Mouse (Mus musculus) MEL (cell line): ENCODE measurements around the gene Gm38392. TPM values are rescaled to one million over a fixed set of nuclear protein-coding genes. Genes with fewer than 3 reads are reported as not detected.
A peak's percentile ranks its signal among the peaks of the same experiment; 100 is the strongest.

ENCODE experiments used
- DNase-seq: peaks from one replicate; pipeline ENCODE4 v3.0.0; 2011; ENCODE audit warnings: low read depth, low spot score
- H3K27ac ChIP-seq: 2 replicates; pipeline ENCODE4 v1.5.1; 2012; ENCODE audit warnings: low read depth, mild to moderate bottlenecking, control low read depth, low read length, moderate library complexity; ENCODE audit not compliant: control insufficient read depth
- H3K27me3 ChIP-seq, 2 experiments: fragments of 150-350 bp in 1 of 2; sonication (generic) in 1 of 2; 2 replicates each; pipeline ENCODE4 v1.6.1; 2012; ENCODE audit warnings: low read length in 2 of 2, mild to moderate bottlenecking in 2 of 2, improper control_type of control experiment in 1 of 2, moderate library complexity in 1 of 2; ENCODE audit not compliant: insufficient read depth in 2 of 2, control insufficient read depth in 1 of 2
- H3K36me3 ChIP-seq, 2 experiments: 2 replicates each; pipeline ENCODE4 v1.6.1; 2012 to 2014; ENCODE audit warnings: low read length in 2 of 2, improper control_type of control experiment in 1 of 2, inconsistent platforms in 1 of 2, mild to moderate bottlenecking in 1 of 2; ENCODE audit not compliant: insufficient read depth in 2 of 2, control insufficient read depth in 1 of 2
- H3K4me1 ChIP-seq, 2 experiments: fragments of 150-350 bp in 1 of 2; sonication (generic) in 1 of 2; 2 replicates each; pipeline ENCODE4 v1.6.1; 2012; ENCODE audit warnings: low read length in 2 of 2, improper control_type of control experiment in 1 of 2, mild to moderate bottlenecking in 1 of 2; ENCODE audit not compliant: insufficient read depth in 2 of 2, control insufficient read depth in 1 of 2
- H3K4me3 ChIP-seq, 2 experiments: fragments of 150-350 bp in 1 of 2; sonication (generic) in 1 of 2; 2 replicates each; pipeline ENCODE4 v1.5.1; 2012; ENCODE audit warnings: low read depth in 2 of 2, low read length in 2 of 2, mild to moderate bottlenecking in 2 of 2, moderate library complexity in 2 of 2, control low read depth in 1 of 2, improper control_type of control experiment in 1 of 2; ENCODE audit not compliant: control insufficient read depth in 1 of 2, insufficient read depth in 1 of 2
- H3K79me2 ChIP-seq: 2 replicates; pipeline ENCODE4 v1.6.1; 2012; ENCODE audit warnings: mild to moderate bottlenecking, low read length, moderate library complexity; ENCODE audit not compliant: control insufficient read depth, poor library complexity, insufficient read depth
- H3K9ac ChIP-seq: 2 replicates; pipeline ENCODE4 v1.6.1; 2012; ENCODE audit warnings: low read depth, mild to moderate bottlenecking, control low read depth, low read length, moderate library complexity; ENCODE audit not compliant: control insufficient read depth, poor library complexity, severe bottlenecking
- H3K9me3 ChIP-seq: fragments of 150-350 bp; sonication (generic); replicated peaks from 2 replicates; pipeline ENCODE4 v1.6.1; 2012; ENCODE audit warnings: mild to moderate bottlenecking, low read length, improper control_type of control experiment, moderate library complexity; ENCODE audit not compliant: insufficient read depth
- BHLHE40 ChIP-seq: IDR thresholded peaks from 2 replicates; pipeline ENCODE4 v1.6.1; 2012; ENCODE audit warnings: low read depth, mild to moderate bottlenecking, inconsistent platforms, low read length, improper control_type of control experiment, borderline replicate concordance
- CHD1 ChIP-seq: IDR thresholded peaks from 2 replicates; pipeline ENCODE4 v1.6.1; 2012; ENCODE audit warnings: low read depth, mild to moderate bottlenecking, inconsistent platforms, low read length, improper control_type of control experiment
- CTCF ChIP-seq, 3 experiments: IDR thresholded peaks in 2 of 3; conservative IDR thresholded peaks in 1 of 3; 2 replicates each; pipeline ENCODE4 v1.5.1; 2011 to 2012; ENCODE audit warnings: low read length in 3 of 3, low read depth in 2 of 3, mild to moderate bottlenecking in 2 of 3, improper control_type of control experiment in 1 of 3, inconsistent platforms in 1 of 3, mixed read lengths in 1 of 3, moderate library complexity in 1 of 3; ENCODE audit not compliant: control insufficient read depth in 1 of 3, insufficient read depth in 1 of 3, poor library complexity in 1 of 3, severe bottlenecking in 1 of 3
- GABPA ChIP-seq: IDR thresholded peaks from 2 replicates; pipeline ENCODE4 v1.6.1; 2012; ENCODE audit warnings: low read depth, mild to moderate bottlenecking, inconsistent platforms, low read length, improper control_type of control experiment, moderate library complexity
- GATA1 ChIP-seq: IDR thresholded peaks from 2 replicates; pipeline ENCODE4 v1.6.1; 2011; ENCODE audit warnings: low read depth, low read length, improper control_type of control experiment
- HCFC1 ChIP-seq: IDR thresholded peaks from 2 replicates; pipeline ENCODE4 v1.6.1; 2012; ENCODE audit warnings: low read depth, mild to moderate bottlenecking, inconsistent platforms, low read length, improper control_type of control experiment, moderate library complexity
- JUND ChIP-seq: IDR thresholded peaks from 2 replicates; pipeline ENCODE4 v1.6.1; 2011; ENCODE audit warnings: low read depth, mild to moderate bottlenecking, improper control_type of control experiment, low read length
- MAX ChIP-seq: IDR thresholded peaks from 2 replicates; pipeline ENCODE4 v1.6.1; 2011; ENCODE audit warnings: low read length, improper control_type of control experiment
- MAZ ChIP-seq: IDR thresholded peaks from 2 replicates; pipeline ENCODE4 v1.6.1; 2012; ENCODE audit warnings: low read depth, mild to moderate bottlenecking, inconsistent platforms, low read length, improper control_type of control experiment
- NRF1 ChIP-seq: IDR thresholded peaks from 2 replicates; pipeline ENCODE4 v1.6.1; 2014; ENCODE audit warnings: low read depth, mild to moderate bottlenecking, inconsistent platforms, low read length, improper control_type of control experiment, moderate library complexity; ENCODE audit not compliant: poor library complexity, insufficient read depth, severe bottlenecking
- POLR2A ChIP-seq, 2 experiments: IDR thresholded peaks; 2 replicates each; pipeline ENCODE4 v1.6.1; 2011 to 2012; ENCODE audit warnings: low read length in 2 of 2, mild to moderate bottlenecking in 2 of 2, control low read depth in 1 of 2, improper control_type of control experiment in 1 of 2, low read depth in 1 of 2, moderate library complexity in 1 of 2; ENCODE audit not compliant: control insufficient read depth in 1 of 2, insufficient read depth in 1 of 2, poor library complexity in 1 of 2
- RAD21 ChIP-seq: IDR thresholded peaks from 2 replicates; pipeline ENCODE4 v1.6.1; 2011; ENCODE audit warnings: mild to moderate bottlenecking, low read depth, low read length, improper control_type of control experiment
- SMC3 ChIP-seq: IDR thresholded peaks from 2 replicates; pipeline ENCODE4 v1.6.1; 2011; ENCODE audit warnings: low read depth, low read length, improper control_type of control experiment
- TAL1 ChIP-seq: IDR thresholded peaks from 2 replicates; pipeline ENCODE4 v1.6.1; 2012; ENCODE audit warnings: mild to moderate bottlenecking, inconsistent platforms, low read length, moderate library complexity, mixed read lengths
- ZC3H11A ChIP-seq: IDR thresholded peaks from 2 replicates; pipeline ENCODE4 v1.6.1; 2012; ENCODE audit warnings: low read depth, mild to moderate bottlenecking, inconsistent platforms, low read length, improper control_type of control experiment
- polyA plus RNA-seq, 2 experiments: library from polyadenylated mRNA; stranded (reverse) in 1 of 2; unstranded in 1 of 2; fragments of >175 nt in 1 of 2; fragments of >200 nt in 1 of 2; gene quantifications; 2 replicates each; pipeline versions ENCODE4 v1.2.1 to v1.2.4; 2012; ENCODE audit warnings: low replicate concordance in 2 of 2, low read depth in 1 of 2; ENCODE audit not compliant: insufficient read length in 2 of 2, insufficient read depth in 1 of 2, missing spikeins in 1 of 2
- total RNA-seq: library from RNA; depleted of rRNA; stranded (reverse); fragments of 300-350 nt; gene quantifications from 2 replicates; pipeline ENCODE4 v1.2.3, GENCODE M21; 2012

Gm38392 gene
- total and polyA plus RNA-seq, 3 experiments, result 0.69 to 0.84 TPM; not detected in 1

DNA sequence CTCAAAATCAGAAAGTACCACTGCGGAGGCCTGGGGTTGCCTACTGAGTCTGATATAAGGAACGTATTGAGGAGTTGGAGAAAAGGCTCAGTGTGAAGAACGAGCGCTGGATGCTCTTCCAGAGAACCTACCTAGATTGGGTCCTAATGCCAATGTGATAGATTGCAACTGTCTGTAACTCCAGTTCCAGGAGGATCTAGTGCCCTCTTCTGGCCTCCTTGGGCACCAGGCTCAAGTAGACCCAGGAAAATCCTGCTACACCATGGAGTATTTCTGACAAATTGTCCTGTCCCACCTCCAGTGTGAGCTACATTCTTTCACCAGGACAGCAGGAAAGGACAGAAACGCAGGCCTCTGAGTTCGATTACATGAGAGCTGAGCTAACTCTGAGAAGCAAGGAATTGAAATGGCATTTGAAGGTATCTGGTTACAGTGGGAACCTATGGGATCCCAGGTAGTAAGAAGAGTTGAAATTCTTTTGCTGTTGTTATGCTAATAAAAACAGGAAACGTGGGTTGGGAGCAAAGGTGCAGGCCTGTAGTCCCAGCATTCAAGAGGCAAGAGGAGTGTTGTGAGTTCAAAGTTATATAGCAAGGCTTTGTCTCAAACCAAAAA is 10.4 kb downstream of the Gm38392 start:
- peak; percentile 54 for DNase-seq
- TF ChIP-seq SMC3, result peak; percentile 49
- peak; percentile 62 to 65 (median 65) for TF ChIP-seq CTCF (IDR thresholded peaks at IDR 0.05 in 2 of 3, conservative IDR thresholded peaks at IDR 0.05 in 1 of 3; ENCODE audit: control insufficient read depth in 1 of 3, insufficient read depth in 1 of 3, low read depth in 2 of 3, low read length in 3 of 3, poor library complexity in 1 of 3, severe bottlenecking in 1 of 3)
- TF ChIP-seq NRF1, result no peak
- peak; percentile 43 for TF ChIP-seq RAD21
- TF ChIP-seq HCFC1, result no peak
- TF ChIP-seq ZC3H11A, result peak; percentile 23; the same call in 1 of the 2 replicates
- Histone ChIP-seq H3K36me3 (no peaks in the 10 kb centered on the region; a peak in 1 of 4 replicates), H3K79me2 (no peaks in the 10 kb centered on the region), H3K4me3 (no peak overlapping the region), H3K9me3 (no peaks in the 10 kb centered on the region), H3K4me1 (0 out of 4 replicates have a peak, but pooled peaks cover 0 to 3% of the 10 kb centered on the region in 2 experiments), H3K27ac (no peak overlapping the region), H3K27me3 (no peaks in the 10 kb centered on the region), H3K9ac (no peak overlapping the region)

DNA sequence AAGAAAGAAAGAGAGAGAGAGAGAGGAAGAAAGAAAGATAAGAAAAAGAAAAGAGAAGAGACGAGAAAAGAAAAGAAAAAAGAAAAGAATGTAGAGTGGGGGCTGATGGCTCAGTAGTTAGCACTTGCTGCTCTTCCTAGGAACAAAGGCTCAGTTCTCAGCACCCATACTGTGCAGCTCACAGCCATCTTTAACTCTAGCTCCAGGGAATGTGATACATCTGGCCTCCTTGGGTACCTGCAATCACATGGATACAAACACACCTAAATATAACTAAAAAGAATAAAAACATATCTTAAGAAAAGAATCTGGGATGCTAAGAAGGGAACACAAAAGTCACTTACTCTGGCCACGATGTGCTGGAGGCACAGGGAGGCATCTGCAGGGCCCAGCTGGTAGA is 10.9 kb downstream of the Gm38392 start:
- H3K4me1 ChIP-seq, result peaks cover 2 to 3% of the 10 kb centered on the region in 2 experiments; a peak in 2 of 4 replicates
- peaks cover 0 to 3% of the 10 kb centered on the region in 2 experiments; a peak in 1 of 4 replicates for H3K36me3 ChIP-seq
- no peak overlapping the region for H3K27ac ChIP-seq
- H3K4me3 ChIP-seq, result no peak overlapping the region
- H3K79me2 ChIP-seq, result no peaks in the 10 kb centered on the region
- no peaks in the 10 kb centered on the region for H3K27me3 ChIP-seq
- TF ChIP-seq NRF1 (no peak), MAZ (no peak), POLR2A (IDR thresholded peaks at IDR 0.05; ENCODE audit: control insufficient read depth in 1 of 2, insufficient read depth in 1 of 2, low read depth in 1 of 2, low read length in 2 of 2, poor library complexity in 1 of 2) (no peak), MAX (no peak), GABPA (no peak), JUND (no peak)
- DNase-seq, result no peak
- no peak overlapping the region for H3K9ac ChIP-seq
- no peaks in the 10 kb centered on the region for H3K9me3 ChIP-seq

DNA sequence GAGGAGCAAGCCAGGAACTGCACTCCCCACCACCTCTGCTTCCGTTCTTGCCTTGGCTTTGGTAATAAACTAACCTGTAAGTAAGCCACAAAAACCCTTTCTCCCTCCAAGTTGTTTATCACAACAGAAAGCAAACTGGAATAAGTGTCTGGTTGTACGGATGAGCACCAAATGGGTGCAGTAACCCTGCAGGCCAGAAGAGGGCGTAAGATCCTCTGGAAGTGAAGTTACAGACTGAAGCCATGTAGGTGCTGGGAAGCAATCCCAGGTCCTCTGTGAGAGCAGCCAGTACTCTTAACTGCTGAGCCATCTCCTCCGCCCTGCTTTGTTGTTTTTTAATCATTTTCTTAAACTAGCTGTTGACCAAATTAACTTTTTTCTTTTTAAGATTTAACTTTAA is 13.0 kb downstream of the Gm38392 start:
- H3K36me3 ChIP-seq, result peaks cover 0 to 6% of the 10 kb centered on the region in 2 experiments; a peak in 2 of 4 replicates
- H3K27me3 ChIP-seq, result no peaks in the 10 kb centered on the region
- H3K9me3 ChIP-seq, result no peaks in the 10 kb centered on the region
- H3K4me3 ChIP-seq, result no peak overlapping the region
- TF ChIP-seq SMC3 (peak; percentile 29), JUND (no peak), CTCF (IDR thresholded peaks at IDR 0.05 in 2 of 3, conservative IDR thresholded peaks at IDR 0.05 in 1 of 3; ENCODE audit: control insufficient read depth in 1 of 3, insufficient read depth in 1 of 3, low read depth in 2 of 3, low read length in 3 of 3, poor library complexity in 1 of 3, severe bottlenecking in 1 of 3) (peak; percentile 58 to 83 (median 61)), HCFC1 (no peak), MAX (no peak), RAD21 (peak; percentile 15), TAL1 (no peak), ZC3H11A (no peak), GATA1 (no peak), BHLHE40 (no peak), CHD1 (no peak)
- TF ChIP-seq, all 39 proteins: peak for 3
- no peaks in the 10 kb centered on the region for H3K79me2 ChIP-seq
- H3K27ac ChIP-seq, result no peak overlapping the region
- H3K4me1 ChIP-seq, result peaks cover 2 to 8% of the 10 kb centered on the region in 2 experiments
- no peak overlapping the region for H3K9ac ChIP-seq
- DNase-seq, result peak; percentile 61
